Mouse (Mus musculus): ENCODE data around the gene Cdkn1b. TPM values are rescaled to one million over a fixed set of nuclear protein-coding genes. Genes with fewer than 3 reads are reported as not detected.
A peak's percentile ranks its signal among the peaks of the same experiment; 100 is the strongest.

The Cdkn1b gene
- polyA plus RNA-seq, 1 experiment from 2014 or later: 18.8 TPM

DNA sequence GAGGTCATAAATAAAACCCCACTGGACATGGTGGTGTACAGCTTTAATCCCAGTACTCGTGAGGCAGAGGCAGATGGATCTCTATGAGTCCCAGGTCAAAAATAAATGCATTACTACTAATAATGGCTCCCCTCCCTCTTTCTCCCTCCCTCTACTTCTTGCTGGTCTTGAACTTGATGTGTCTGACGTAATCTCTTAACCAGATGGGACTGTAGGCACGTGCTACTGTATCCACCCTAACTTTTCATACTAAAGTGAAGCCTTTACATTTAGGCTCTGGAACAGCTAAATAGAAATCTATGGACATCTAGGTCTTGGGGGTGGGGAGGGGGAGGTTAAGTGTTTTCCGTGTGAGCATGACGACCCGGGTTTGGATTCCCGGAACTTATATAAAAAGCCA is 10.2 kb downstream of the Cdkn1b start:
- Histone ChIP-seq H3K27ac (no peak overlapping the region), H3K27me3 (no peaks in the 10 kb centered on the region), H3K4me3 (replicated peaks) (peak overlapping the region; percentile 56), H3K9ac (replicated peaks) (0 out of 2 replicates have a peak overlapping the region, but pooled peaks have one; percentile 13), H3K4me2 (peak overlapping the region; percentile 88), H3K9me3 (no peaks in the 10 kb centered on the region), H3K4me1 (replicated peaks) (peaks cover 27% of the 10 kb centered on the region), H3K36me3 (peaks cover 2% of the 10 kb centered on the region; the same call in 1 of the 2 replicates)
- WGBS: 86% methylated on average over 7 of the region's 7 CpGs
- no peak for ATAC-seq (ENCODE audit: insufficient number of reproducible peaks, insufficient read depth, low FRiP score, low TSS enrichment, low read depth)

DNA sequence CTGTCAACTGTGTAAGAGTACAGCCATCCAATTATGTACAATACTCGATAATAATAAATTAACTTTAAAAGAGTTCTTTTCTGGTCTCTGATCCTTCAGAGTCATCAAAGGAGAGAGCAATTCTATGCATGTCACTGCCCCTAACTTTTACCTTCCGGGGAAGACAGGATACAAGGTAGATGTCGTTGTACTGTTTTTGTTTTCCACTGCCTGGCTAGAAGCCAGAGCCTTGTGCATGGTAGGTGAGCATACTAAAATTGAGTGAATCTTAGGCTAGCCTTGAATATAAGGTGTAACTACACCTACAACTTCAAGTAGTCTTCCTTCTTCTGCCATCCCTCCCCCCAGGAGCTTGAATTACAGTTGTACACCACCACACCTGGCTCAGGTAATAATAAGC is 10.9 kb downstream of the Cdkn1b start:
- no peak overlapping the region for H3K9ac ChIP-seq (replicated peaks)
- no peak overlapping the region; the same call in 1 of the 2 replicates for H3K4me2 ChIP-seq
- no peaks in the 10 kb centered on the region for H3K36me3 ChIP-seq
- no peaks in the 10 kb centered on the region for H3K9me3 ChIP-seq
- no peaks in the 10 kb centered on the region for H3K27me3 ChIP-seq
- H3K27ac ChIP-seq: no peak overlapping the region
- H3K4me3 ChIP-seq (replicated peaks): no peak overlapping the region
- H3K4me1 ChIP-seq (replicated peaks): peaks cover 22% of the 10 kb centered on the region
- WGBS: 85% methylated on average over 3 of the region's 3 CpGs
- no peak for ATAC-seq (ENCODE audit: insufficient number of reproducible peaks, insufficient read depth, low FRiP score, low TSS enrichment, low read depth)

DNA sequence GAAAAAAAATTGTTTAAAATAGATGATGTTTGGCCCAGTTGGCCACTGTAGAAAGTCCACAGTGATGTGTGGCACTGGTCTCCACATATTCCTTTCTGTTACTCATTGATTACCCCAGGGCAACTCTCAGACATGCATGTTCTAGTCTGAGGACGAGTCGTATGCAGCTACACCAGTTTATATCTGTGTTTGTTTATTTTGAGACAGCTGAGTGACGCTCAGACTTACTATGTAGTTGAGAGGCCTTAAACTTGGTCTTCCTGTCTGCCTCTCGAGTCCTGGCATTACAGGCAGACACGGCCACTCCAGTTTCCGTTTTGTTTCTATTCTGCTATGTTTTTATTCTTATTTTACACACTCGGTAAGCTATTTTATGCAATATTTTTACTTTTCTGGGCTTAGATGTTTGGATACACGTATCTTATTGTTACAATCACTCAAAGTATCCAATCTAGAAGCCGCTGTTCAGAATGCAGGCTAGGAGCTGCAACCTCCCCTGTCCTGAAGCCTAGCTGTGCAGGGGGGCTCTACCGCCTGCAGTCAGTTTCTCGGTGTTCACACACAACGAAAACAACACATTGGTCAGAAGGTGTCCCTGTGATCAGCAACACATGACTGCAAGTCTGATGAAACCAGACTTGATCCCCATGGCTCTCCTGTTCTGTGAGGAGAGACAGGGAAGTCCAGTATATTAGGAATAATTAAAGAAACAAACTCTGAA is 12.4 kb downstream of the Cdkn1b start:
- no peaks in the 10 kb centered on the region for H3K36me3 ChIP-seq
- WGBS: 79% methylated on average over 12 of the region's 12 CpGs
- no peak overlapping the region for H3K9ac ChIP-seq (replicated peaks)
- no peaks in the 10 kb centered on the region for H3K27me3 ChIP-seq
- no peak overlapping the region for H3K4me3 ChIP-seq (replicated peaks)
- no peak overlapping the region for H3K4me2 ChIP-seq
- peaks cover 16% of the 10 kb centered on the region for H3K4me1 ChIP-seq (replicated peaks)
- H3K9me3 ChIP-seq: no peaks in the 10 kb centered on the region
- ATAC-seq (ENCODE audit: insufficient number of reproducible peaks, insufficient read depth, low FRiP score, low TSS enrichment, low read depth): no peak
- H3K27ac ChIP-seq: no peak overlapping the region

DNA sequence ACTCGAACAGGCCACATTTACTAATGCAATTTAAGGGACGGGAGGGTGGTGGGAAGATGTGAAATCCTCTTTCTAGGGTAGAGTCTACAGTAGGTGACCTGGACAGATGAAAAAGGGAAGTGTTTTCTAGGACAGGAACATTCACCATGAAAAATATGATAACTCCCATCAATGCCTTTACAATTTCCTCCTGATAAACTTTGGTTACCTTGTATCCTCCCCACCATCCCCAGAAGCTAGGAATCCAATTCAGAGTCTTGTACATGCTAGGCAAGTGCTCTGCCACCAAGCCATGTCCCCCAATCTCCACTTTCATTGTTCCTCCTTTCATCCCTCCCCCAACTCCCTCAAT is 13.0 kb downstream of the Cdkn1b start:
- H3K4me2 ChIP-seq: no peak overlapping the region
- no peaks in the 10 kb centered on the region for H3K9me3 ChIP-seq

DNA sequence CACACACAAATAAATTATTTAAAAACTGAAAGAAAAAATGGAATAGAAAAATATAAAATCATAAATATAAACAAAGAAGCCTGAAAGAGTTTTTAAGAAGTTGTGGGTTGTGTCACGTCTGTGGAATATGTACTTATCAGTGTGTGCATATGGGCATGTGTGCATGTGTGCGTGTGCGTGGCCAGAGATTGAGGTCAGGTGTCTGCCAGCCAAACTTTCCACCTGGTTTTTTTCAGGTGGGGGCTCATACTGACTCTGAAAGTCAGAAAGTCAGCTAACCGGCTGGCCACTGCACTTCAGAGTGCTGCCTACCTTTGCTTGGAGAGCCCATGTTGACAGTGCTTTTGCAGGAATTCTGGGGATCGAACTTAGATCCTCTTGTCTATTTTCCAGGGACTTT is 14.1 kb downstream of the Cdkn1b start:
- Histone ChIP-seq H3K9me3 (no peaks in the 10 kb centered on the region), H3K27ac (no peak overlapping the region), H3K9ac (replicated peaks) (no peak overlapping the region), H3K4me2 (no peak overlapping the region), H3K27me3 (no peaks in the 10 kb centered on the region), H3K4me3 (replicated peaks) (no peak overlapping the region), H3K36me3 (no peaks in the 10 kb centered on the region), H3K4me1 (replicated peaks) (peaks cover 14% of the 10 kb centered on the region)
- WGBS: 89% methylated on average over 5 of the region's 5 CpGs
- no peak for ATAC-seq (ENCODE audit: insufficient number of reproducible peaks, insufficient read depth, low FRiP score, low TSS enrichment, low read depth)

More for the DNA sequence above, 13.0 kb downstream of the Cdkn1b start:
- WGBS: 72% methylated on average over 2 of the region's 2 CpGs
- Histone ChIP-seq H3K27ac (no peak overlapping the region), H3K27me3 (no peaks in the 10 kb centered on the region), H3K4me3 (replicated peaks) (no peak overlapping the region), H3K9ac (replicated peaks) (no peak overlapping the region), H3K4me1 (replicated peaks) (peaks cover 14% of the 10 kb centered on the region), H3K36me3 (no peaks in the 10 kb centered on the region)
- no peak for ATAC-seq (ENCODE audit: insufficient number of reproducible peaks, insufficient read depth, low FRiP score, low TSS enrichment, low read depth)

DNA sequence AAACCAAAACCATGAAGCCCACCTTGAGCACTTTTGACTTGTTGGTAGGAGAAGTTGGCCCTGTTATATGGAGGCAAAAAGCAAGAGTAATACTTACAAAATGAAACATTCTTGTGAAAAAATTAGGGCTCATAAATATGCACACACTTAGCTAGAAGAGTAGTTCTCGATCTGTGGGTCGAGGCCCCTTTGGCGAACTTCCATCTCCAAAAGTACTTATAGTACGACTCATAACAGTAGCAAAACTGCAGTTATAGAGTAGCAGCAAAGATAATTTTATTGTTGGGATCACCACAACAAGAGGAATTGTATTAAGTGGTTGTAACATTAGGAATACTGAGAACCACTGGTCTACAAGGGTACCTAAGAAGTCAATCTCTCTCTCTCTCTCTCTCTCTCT is 19.6 kb downstream of the Cdkn1b start:
- Histone ChIP-seq H3K4me3 (replicated peaks) (no peak overlapping the region), H3K4me1 (replicated peaks) (no peaks in the 10 kb centered on the region), H3K4me2 (no peak overlapping the region), H3K9ac (replicated peaks) (no peak overlapping the region), H3K27ac (no peak overlapping the region), H3K36me3 (peaks cover 12% of the 10 kb centered on the region), H3K9me3 (no peaks in the 10 kb centered on the region), H3K27me3 (no peaks in the 10 kb centered on the region)
- WGBS: 88% methylated on average over 4 of the region's 4 CpGs
- no peak for ATAC-seq (ENCODE audit: insufficient number of reproducible peaks, insufficient read depth, low FRiP score, low TSS enrichment, low read depth)

DNA sequence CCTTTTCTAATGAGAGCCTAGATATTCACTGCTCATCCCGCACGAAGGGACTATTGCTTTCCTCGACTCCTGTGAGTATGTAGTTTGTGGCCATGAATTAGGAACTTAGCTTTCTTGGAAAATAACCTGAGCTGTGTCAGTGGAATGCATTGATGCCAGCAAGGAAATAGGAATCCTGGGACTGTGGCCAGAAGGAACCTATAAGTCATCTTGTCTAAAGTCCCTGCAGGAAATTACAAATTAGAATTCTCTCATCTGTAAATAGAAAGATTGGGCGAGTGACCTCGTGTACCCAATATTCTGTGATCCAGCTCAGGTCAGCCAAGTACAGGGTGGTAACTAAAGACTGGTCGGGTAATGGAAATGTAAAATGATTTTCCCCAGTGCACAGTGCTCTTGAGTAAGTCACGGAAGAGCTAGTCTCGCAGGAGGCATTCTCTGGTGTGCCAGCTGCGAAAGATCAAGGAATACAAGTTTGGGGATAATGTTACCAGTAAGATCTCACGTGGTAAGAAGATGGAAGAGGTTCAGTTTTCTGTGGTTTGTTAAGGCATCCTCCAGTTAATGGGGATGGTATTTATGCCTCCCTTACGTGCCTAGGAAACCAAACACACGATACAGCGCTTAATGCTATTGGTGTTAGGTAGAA is 23.7 kb downstream of the Cdkn1b start:
- no peaks in the 10 kb centered on the region for H3K4me1 ChIP-seq (replicated peaks)
- peaks cover 17% of the 10 kb centered on the region for H3K36me3 ChIP-seq
- H3K27ac ChIP-seq: no peak overlapping the region
- no peak overlapping the region for H3K9ac ChIP-seq (replicated peaks)
- ATAC-seq (ENCODE audit: insufficient number of reproducible peaks, insufficient read depth, low FRiP score, low TSS enrichment, low read depth): no peak
- no peak overlapping the region for H3K4me3 ChIP-seq (replicated peaks)
- no peaks in the 10 kb centered on the region for H3K27me3 ChIP-seq
- 74% methylated on average over 13 of the region's 13 CpGs for WGBS
- no peak overlapping the region for H3K4me2 ChIP-seq
- H3K9me3 ChIP-seq: no peaks in the 10 kb centered on the region

DNA sequence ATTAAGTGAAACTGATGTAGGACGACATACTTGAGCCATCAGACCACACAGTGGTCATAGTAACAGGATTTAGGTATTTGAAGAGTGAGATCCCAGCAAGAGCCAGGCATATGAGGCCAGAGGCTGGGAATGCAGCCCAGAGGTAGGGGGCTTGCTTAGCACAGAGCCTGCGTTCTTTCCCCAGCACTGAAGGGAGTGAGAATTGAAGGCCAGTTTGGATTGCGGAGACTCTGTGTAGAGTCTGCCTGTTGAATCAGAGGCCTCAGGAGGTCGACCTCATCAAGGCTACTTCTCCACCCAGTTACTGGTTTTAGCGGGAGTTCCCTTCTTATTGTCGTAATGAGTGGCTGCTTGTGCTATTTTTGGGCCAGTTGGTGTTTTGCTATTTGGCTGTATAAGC is 25.9 kb downstream of the Cdkn1b start:
- Histone ChIP-seq H3K4me1 (replicated peaks) (no peaks in the 10 kb centered on the region), H3K9me3 (no peaks in the 10 kb centered on the region), H3K9ac (replicated peaks) (no peak overlapping the region), H3K36me3 (peaks cover 24% of the 10 kb centered on the region), H3K4me2 (no peak overlapping the region), H3K27ac (no peak overlapping the region), H3K27me3 (no peaks in the 10 kb centered on the region), H3K4me3 (replicated peaks) (no peak overlapping the region)
- WGBS: 73% methylated on average over 6 of the region's 6 CpGs
- ATAC-seq (ENCODE audit: insufficient number of reproducible peaks, insufficient read depth, low FRiP score, low TSS enrichment, low read depth): no peak

DNA sequence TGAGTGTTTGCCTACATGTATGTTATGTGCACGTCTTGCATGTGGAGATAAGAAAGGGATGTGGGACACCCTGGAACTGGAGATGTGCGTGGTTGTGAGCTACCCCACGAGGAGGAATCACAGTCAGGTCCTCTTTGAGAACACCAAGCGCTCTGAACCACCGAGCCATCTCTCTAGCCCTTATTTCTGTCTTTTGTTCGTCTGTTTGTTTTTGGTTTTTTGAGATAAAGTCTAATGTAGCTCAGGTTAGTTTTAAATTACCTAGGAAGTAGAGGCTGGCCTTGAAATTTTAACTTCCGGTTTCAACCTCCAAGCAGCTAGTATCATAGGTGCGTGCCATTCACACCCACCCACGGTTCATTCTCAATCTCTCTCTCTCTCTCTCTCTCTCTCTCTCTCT is 26.7 kb downstream of the Cdkn1b start:
- H3K4me3 ChIP-seq (replicated peaks): no peak overlapping the region
- H3K9ac ChIP-seq (replicated peaks): no peak overlapping the region
- WGBS: 88% methylated on average over 9 of the region's 9 CpGs
- ATAC-seq (ENCODE audit: insufficient number of reproducible peaks, insufficient read depth, low FRiP score, low TSS enrichment, low read depth): no peak
- peaks cover 26% of the 10 kb centered on the region for H3K36me3 ChIP-seq
- no peaks in the 10 kb centered on the region for H3K27me3 ChIP-seq
- no peak overlapping the region for H3K4me2 ChIP-seq
- no peaks in the 10 kb centered on the region for H3K9me3 ChIP-seq
- no peaks in the 10 kb centered on the region for H3K4me1 ChIP-seq (replicated peaks)
- no peak overlapping the region for H3K27ac ChIP-seq

DNA sequence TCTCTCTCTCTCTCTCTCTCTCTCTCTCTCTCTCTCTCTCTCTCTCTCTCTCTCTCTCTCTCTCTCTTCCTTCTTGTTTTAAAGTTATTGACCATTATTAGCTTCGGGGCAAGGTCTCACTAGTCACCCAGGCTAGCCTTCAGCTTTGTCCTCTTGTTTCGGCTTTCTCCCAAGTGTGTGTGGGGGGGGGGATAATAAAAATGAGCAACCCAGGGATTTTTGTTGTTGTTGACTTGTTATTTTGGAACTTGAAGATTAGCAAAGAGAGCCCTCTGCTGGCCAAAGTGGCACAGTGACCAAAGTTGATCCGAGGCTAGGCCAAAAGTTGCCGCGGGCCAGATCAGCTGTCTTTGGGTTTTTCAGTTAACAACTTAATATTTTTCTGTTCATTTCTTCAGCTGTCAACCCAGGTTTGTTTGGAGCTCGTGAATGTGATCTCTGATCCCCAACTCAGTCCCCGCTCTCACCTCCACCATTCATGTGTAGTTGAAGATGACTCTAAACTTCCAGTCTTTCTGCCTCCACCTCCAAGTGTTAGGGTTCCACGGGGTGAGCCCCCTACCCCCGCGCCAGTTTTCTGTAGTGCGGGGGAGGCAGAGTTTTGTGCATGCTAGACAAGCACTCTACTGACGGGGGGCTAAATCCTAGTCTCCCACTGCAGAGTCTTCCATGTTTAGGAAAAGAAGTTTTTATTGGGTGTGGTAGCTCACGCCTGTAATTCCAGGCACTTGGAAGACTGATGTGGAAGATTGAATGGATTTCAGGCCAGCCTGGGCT is 27.3 kb downstream of the Cdkn1b start:
- 44% methylated on average over 13 of the region's 13 CpGs for WGBS

DNA sequence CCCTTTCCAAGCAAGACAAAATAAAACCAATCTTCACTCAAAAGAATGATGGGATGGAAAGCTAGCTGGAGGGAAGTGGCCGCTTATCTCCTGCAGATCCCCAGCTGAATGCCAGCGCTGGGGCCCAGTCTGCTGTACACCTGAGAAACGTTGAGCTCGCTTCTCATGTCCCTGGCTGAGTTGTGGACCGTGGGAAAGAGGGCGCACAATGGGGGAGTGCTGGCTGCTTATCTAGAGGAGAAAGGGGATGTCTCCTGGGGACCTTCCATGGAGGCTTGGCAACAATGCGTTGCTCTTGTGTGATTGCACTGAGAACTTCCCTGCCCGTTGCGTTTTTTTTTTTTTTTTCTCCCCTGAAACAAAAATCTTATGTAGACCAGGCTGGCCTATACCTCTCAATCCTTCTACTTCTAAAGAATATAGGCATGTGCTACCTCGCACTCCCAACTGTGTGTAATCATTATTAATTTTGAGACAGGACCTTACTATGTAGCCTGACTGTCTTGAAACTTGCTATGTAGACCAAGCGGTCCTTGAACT is 28.4 kb downstream of the Cdkn1b start:
- Histone ChIP-seq H3K27ac (no peak overlapping the region), H3K4me2 (no peak overlapping the region), H3K9me3 (no peaks in the 10 kb centered on the region), H3K27me3 (no peaks in the 10 kb centered on the region), H3K4me1 (replicated peaks) (no peaks in the 10 kb centered on the region), H3K9ac (replicated peaks) (no peak overlapping the region), H3K4me3 (replicated peaks) (no peak overlapping the region), H3K36me3 (peaks cover 22% of the 10 kb centered on the region)
- no peak for ATAC-seq (ENCODE audit: insufficient number of reproducible peaks, insufficient read depth, low FRiP score, low TSS enrichment, low read depth)
- WGBS: 72% methylated on average over 11 of the region's 11 CpGs

More for the DNA sequence above, 27.3 kb downstream of the Cdkn1b start:
- H3K36me3 ChIP-seq: peaks cover 22% of the 10 kb centered on the region
- H3K4me3 ChIP-seq (replicated peaks): no peak overlapping the region
- no peak overlapping the region for H3K27ac ChIP-seq
- H3K9ac ChIP-seq (replicated peaks): no peak overlapping the region
- no peaks in the 10 kb centered on the region for H3K9me3 ChIP-seq
- no peaks in the 10 kb centered on the region for H3K27me3 ChIP-seq
- no peak for ATAC-seq (ENCODE audit: insufficient number of reproducible peaks, insufficient read depth, low FRiP score, low TSS enrichment, low read depth)
- no peaks in the 10 kb centered on the region for H3K4me1 ChIP-seq (replicated peaks)
- H3K4me2 ChIP-seq: no peak overlapping the region

Data from limb, embryonic 12.5 days (tissue).